Mouse (Mus musculus): ENCODE measurements around the gene Slc22a12.

DNA sequence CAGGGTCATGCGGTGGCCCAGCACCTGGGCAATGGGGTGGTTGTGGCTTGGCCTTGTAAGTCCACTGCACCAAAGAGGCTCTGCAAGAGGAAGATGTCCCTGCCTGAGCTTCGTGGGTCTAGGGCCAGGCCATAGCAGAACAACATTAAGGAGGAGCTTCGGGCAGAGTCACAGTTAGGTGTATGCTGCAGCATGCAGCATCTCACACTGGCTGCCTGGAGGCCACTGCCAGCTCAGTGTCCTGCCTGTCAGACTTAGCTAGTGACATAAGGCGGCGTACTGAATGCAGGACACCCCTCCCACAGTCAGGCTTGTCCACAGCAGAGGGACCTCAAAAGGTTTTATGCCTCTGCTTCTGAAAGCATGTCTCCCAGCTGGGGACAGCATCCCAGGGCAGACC lies 26.2 kb upstream of the Slc22a12 start:
- TF ChIP-seq POLR2A (IDR thresholded peaks at IDR 0.05; ENCODE audit: control insufficient read depth in 1 of 2, insufficient read depth in 1 of 2, low read depth in 1 of 2, low read length in 2 of 2, poor library complexity in 1 of 2) = no peak
- TF ChIP-seq POLR2AphosphoS2 (IDR thresholded peaks at IDR 0.05; ENCODE audit: low read length) = no peak
- TF ChIP-seq MXI1 (IDR thresholded peaks at IDR 0.05; ENCODE audit: low read depth, low read length) = no peak
- TF ChIP-seq CTCF (IDR thresholded peaks at IDR 0.05 in 2 of 3, conservative IDR thresholded peaks at IDR 0.05 in 1 of 3; ENCODE audit: control insufficient read depth in 1 of 3, insufficient read depth in 1 of 3, low read depth in 2 of 3, low read length in 3 of 3, poor library complexity in 1 of 3, severe bottlenecking in 1 of 3) = no peak
- no peak for TF ChIP-seq SMC3 (IDR thresholded peaks at IDR 0.05; ENCODE audit: low read depth, low read length)
- TF ChIP-seq JUND (IDR thresholded peaks at IDR 0.05; ENCODE audit: low read depth, low read length) = no peak
- TF ChIP-seq USF2 (IDR thresholded peaks at IDR 0.05; ENCODE audit: borderline replicate concordance in 1 of 2, insufficient read depth in 1 of 2, low read depth in 1 of 2, low read length in 2 of 2) = no peak
